24 mouse cellular contexts compared by ENCODE assay signal in the genomic region with DNA sequence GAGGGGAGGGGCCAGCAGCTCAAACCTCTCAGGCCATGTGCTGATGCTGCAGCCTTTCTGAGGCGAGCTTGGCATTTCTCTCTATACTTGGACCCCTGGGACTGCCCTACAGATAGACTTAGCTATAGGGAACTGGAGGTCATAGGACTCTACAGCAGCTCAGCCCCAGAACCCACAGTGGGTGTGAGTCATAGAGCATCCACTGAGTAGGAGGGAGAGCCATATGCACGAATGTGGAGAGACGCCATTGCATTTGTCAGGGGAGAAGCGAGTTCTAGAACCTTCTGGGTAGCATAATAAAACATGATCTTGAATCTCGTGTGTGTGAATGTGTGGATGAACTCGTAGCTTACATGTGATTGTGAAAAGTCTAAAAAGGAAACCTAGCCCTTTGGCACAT. TPM values are rescaled to one million over a fixed set of nuclear protein-coding genes. Genes with fewer than 3 reads are reported as not detected.
A peak's percentile ranks its signal among the peaks of the same experiment; 100 is the strongest.
DNase-seq lines count a peak whose midpoint lies in the region; ATAC-seq and TF ChIP-seq lines count a peak whose summit lies in the region.
"Had no signal": no experiment of that assay in that cellular context is flagged by ENCODE, and none has a peak within 500 bp of the region (broad histone marks: within the 10 kb centered on the region; RNA-seq: fewer than 3 reads in every experiment).

No protein-coding gene starts in this region.

- TF ChIP-seq POLR2A in bone marrow macrophage, adult 2 months (IDR thresholded peaks at IDR 0.05; ENCODE audit: borderline replicate concordance, low read depth, low read length), result no peak

- DNase-seq in layer of hippocampus, adult 2 months (ENCODE audit: low spot score in 2 of 2), result peak; percentile 45 to 63
- DNase-seq in layer of hippocampus, postnatal 36 days, result no peak
- DNase-seq in right cerebral cortex, adult 18-20 months, result peak; percentile 53
- no peak for DNase-seq in right cerebral cortex, postnatal 14 days
- DNase-seq in adrenal gland, adult 18-20 months (ENCODE audit: low spot score in 2 of 2), result no peak
- DNase-seq in spleen, adult 12 weeks (ENCODE audit: low spot score), result no peak
- DNase-seq: cerebellum, adult 8-10 months; cerebellum, postnatal 25 days; kidney, postnatal 10 days; lung, embryonic 14.5 days; lung, postnatal 14 days; midbrain, embryonic 14.5 days; right cerebral cortex, postnatal 4 days had no signal

- H3K4me3 ChIP-seq in layer of hippocampus, adult 2 months, result no peak overlapping the region
- peak overlapping the region; percentile 54 for H3K4me3 ChIP-seq in bone marrow macrophage, adult 2 months (ENCODE audit: insufficient read depth, low read length)
- H3K4me3 ChIP-seq: heart, embryonic 15.5 days; hindbrain, embryonic 12.5 days; intestine, embryonic 15.5 days; limb, embryonic 10.5 days; limb, embryonic 15.5 days; liver, embryonic 15.5 days had no signal

- peaks cover 61% of the 10 kb centered on the region for H3K4me1 ChIP-seq in bone marrow macrophage, adult 2 months (ENCODE audit: control insufficient read depth, insufficient read depth, low read length)
- H3K4me1 ChIP-seq: hindbrain, embryonic 12.5 days had no signal

- 0 out of 2 replicates have a peak, but pooled peaks have one; percentile 15 for ATAC-seq in megakaryocyte progenitor cell, adult 5-6 weeks (replicated peaks; ENCODE audit: poor library complexity)
- ATAC-seq: forebrain, embryonic 14.5 days; hindbrain, postnatal 0 days; intestine, embryonic 15.5 days; Patski had no signal

- no peak for TF ChIP-seq CTCF in layer of hippocampus, adult 2 months (conservative IDR thresholded peaks at IDR 0.05)
- no peak for TF ChIP-seq CTCF in bone marrow macrophage, adult 2 months (IDR thresholded peaks at IDR 0.05; ENCODE audit: low read depth, low read length)

- peak overlapping the region; percentile 65 for H3K27ac ChIP-seq in layer of hippocampus, adult 2 months
- peak overlapping the region; percentile 88 for H3K27ac ChIP-seq in bone marrow macrophage, adult 2 months (ENCODE audit: insufficient read depth, low read depth, low read length)
- H3K27ac ChIP-seq: heart, embryonic 15.5 days; hindbrain, embryonic 12.5 days; hindbrain, postnatal 0 days; intestine, embryonic 15.5 days; limb, embryonic 10.5 days; limb, embryonic 15.5 days; liver, embryonic 15.5 days had no signal

RNA-seq across cellular contexts. Expression of a gene that starts 56.4 kb away (rescaled TPM):
- total RNA-seq in layer of hippocampus, adult 2 months (2021), result 10 to 100 TPM; 70.3 to 82.5 TPM
- 10 to 100 TPM; 75.4 to 79.8 TPM for total RNA-seq in layer of hippocampus, postnatal 36 days (2021)
- polyA plus RNA-seq in bone marrow macrophage, adult 2 months (2012; ENCODE audit: insufficient read depth, insufficient read length, missing spikeins), result 36.9 and 53.8 TPM in 2 replicates
- total RNA-seq in megakaryocyte progenitor cell, adult 5-6 weeks (2015), result 12.1 and 19.4 TPM in 2 replicates
- 20.4 and 21.8 TPM in 2 replicates for total RNA-seq in megakaryocyte progenitor cell, adult 5-6 weeks (2017)
- total RNA-seq in adrenal gland, adult 18-20 months (2021), result 10 to 100 TPM; 35.9 to 42.7 TPM

Comparison
In these comparisons a context has a peak if more than half of its experiments do, and no peak if none do; other contexts are left out.
1. DNase-seq: peak in layer of hippocampus, adult 2 months (2 of 2) and right cerebral cortex, adult 18-20 months (single experiment); none in layer of hippocampus, postnatal 36 days (0 of 2), right cerebral cortex, postnatal 14 days (single experiment), adrenal gland, adult 18-20 months (0 of 2) and spleen, adult 12 weeks (single experiment).